Mouse (Mus musculus) adrenal gland, postnatal 25 days (tissue): Measurements from ENCODE around the gene Cchcr1. TPM values are rescaled to one million over a fixed set of nuclear protein-coding genes. Genes with fewer than 3 reads are reported as not detected.
A peak's percentile ranks its signal among the peaks of the same experiment; 100 is the strongest.

ENCODE experiments used
- DNase-seq: peaks from one replicate; pipeline ENCODE4 v3.0.0; 2021; ENCODE audit warnings: mixed read lengths
- total RNA-seq: library from RNA; stranded (reverse); gene quantifications from 2 replicates; pipeline ENCODE4 v1.2.3, GENCODE M21; 2021

Cchcr1 gene
- total RNA-seq, 1 experiment from 2014 or later: 16.6 TPM

GRCm38 (mm10) chr17:35556186-35556765 is 39.4 kb downstream of the Cchcr1 start:
- DNase-seq: no peak

DNA sequence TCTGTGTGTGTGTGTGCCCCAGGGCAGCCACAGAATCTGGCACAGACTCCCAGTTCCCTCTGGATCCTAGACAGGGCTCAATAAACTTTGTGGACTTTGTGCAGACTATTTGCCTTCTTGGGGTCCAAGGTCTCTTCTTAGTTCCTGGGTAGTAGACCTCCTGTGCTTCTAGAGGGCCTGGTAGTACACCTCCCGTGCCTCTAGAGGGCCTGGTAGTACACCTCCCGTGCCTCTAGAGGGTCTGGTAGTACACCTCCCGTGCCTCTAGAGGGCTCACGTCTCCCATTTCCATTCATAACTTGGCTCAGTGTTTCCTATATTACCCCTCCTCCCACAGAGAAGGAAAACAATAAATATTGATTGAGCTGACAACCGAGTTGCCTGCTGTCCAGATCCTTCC is 39.9 kb downstream of the Cchcr1 start:
- peak; percentile 49 for DNase-seq

DNA sequence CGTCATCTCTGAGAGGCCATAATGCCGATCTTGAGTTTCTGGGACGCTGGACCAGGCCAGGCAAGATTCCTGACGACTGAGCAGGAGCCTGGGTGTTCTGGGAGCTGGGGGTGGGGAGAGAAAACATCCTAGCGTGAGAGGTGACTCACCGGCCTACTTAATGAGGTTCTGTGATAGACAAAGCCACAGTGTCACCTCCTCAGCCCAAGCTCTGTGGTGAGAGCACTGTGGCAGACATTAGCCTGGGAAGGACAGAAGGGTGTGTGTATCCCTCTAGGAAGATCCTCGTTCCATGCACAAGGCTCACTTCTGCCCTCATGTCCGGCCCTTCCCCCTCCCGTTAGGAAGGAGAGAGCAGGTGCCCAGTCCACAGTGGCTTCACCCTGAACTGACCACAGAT is 40.5 kb downstream of the Cchcr1 start:
- no peak for DNase-seq

GRCm38 (mm10) chr17:35558216-35558615 is 41.3 kb downstream of the Cchcr1 start:
- no peak for DNase-seq

DNA sequence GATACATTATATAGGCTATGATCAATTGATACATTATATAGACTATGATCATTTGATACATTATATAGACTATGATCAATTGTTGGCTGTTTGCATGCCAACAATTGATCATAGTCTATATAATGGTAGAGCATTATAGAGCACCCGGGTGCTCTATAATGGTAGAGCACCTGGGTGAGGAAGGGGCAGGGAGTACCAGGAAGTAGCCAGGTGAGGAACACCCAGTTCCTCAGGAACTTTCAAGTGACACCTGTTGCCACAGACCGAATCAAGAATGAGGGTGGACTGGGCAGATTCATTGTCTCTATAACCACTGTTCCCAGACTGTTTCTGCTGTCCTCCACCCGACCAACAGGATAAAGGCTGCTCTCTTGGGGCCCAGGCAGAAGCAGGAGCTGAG is 50.2 kb downstream of the Cchcr1 start, which contains the start of gene 2300002M23Rik:
2300002M23Rik (plus strand) TSS at position 301 of the 400 bp plus-strand sequence.
- DNase-seq: no peak

- DNase-seq: no peak
Measured at GRCm38 (mm10) chr17:35567767-35568166, 50.9 kb downstream of the Cchcr1 start.

DNA sequence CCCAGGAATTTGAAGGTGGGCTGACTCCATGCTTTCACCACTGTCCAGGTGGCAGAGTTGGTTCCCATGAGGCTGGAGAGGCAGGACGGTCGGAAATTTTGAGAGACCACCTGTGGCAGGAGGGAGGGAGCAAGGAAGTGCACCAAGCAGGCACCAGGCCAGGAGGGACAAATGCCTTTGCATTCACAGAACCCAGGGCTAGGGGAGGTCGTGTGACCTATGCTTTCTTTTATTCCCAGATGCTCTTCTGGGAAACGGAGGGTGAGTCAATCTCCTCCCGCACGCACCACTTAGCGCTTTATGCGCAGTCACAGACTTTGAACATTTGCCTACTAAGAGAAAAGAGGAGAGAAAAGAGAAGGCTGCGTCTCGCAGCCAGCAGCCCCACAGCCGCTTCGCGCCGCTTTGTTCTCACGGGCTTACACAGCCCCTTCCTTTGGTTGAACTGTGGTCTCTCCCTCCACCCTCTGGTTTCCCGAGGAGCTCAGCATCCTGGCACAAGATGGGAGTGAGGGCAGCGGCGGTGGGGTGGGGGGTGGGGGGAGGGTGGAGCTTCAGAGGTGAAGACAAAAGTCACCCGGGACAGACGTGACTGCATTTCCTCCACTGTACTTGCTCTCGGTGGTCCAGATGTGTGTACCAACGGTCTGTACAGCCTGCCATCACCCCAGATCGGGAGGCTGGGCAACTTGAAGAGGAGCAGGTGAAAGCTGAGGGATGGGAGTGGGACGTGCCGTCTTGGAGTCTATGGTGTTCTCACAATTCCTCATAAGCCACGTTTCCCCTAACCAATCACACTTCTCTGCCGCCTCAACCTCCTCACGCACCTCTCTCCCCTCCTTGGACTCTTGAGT is 52.4 kb downstream of the Cchcr1 start:
- no peak for DNase-seq

DNA sequence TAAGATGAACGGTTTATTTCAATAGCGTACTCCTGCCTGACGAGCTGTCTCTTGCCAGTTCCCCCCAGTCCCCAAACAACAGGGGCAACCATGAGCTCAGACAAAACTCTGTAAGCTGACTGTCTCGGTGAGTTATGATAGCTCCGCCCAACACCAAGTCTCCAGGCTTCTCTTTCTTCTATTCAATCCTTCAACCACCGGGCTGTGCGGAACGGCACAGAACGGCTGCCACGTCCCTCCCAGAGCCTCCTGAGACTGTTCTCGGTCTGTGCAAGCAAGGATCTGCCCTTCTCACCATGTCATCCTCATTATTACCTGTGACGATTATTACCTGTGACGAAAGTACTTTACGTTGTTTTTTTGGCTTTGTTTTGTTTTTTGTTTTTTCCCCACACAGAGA is 53.9 kb downstream of the Cchcr1 start:
- no peak for DNase-seq

- no peak for DNase-seq
Measured at GRCm38 (mm10) chr17:35571477-35571876, 54.6 kb downstream of the Cchcr1 start.

- peak; percentile 72 for DNase-seq
Measured at GRCm38 (mm10) chr17:35578211-35578610, 61.3 kb downstream of the Cchcr1 start.

Other genes with a start within 250 kb of the Cchcr1 start
- 0.90 and 2.0 TPM in 2 replicates for gene H2-Q1, start 196.7 kb upstream of the Cchcr1 start, total RNA-seq
- gene H2-Q2, start 174.9 kb upstream of the Cchcr1 start, total RNA-seq: 1.1 TPM in 1 of 2 replicates, not detected in the other
- 16.5 and 20.9 TPM in 2 replicates for gene H2-Q4, start 137.5 kb upstream of the Cchcr1 start, total RNA-seq
- 2.1 TPM in 1 of 2 replicates, not detected in the other for gene H2-Q6, start 92.2 kb upstream of the Cchcr1 start, total RNA-seq
- 1.6 and 1.8 TPM in 2 replicates for gene H2-Q7, start 77.9 kb upstream of the Cchcr1 start, total RNA-seq
- gene H2-Q10, start 47.0 kb upstream of the Cchcr1 start, total RNA-seq: 2.3 and 14.7 TPM in 2 replicates
- gene Pou5f1, start 11.1 kb upstream of the Cchcr1 start, total RNA-seq: 0.30 and 0.90 TPM in 2 replicates
- gene Tcf19, start 276 bp upstream of the Cchcr1 start, total RNA-seq: 16.0 and 21.2 TPM in 2 replicates
- gene Psors1c2, start 16.1 kb downstream of the Cchcr1 start, total RNA-seq: not detected in 2 replicates
- gene Cdsn, start 35.0 kb downstream of the Cchcr1 start, total RNA-seq: 0.43 TPM in 2 replicates
- gene 2300002M23Rik, start 50.4 kb downstream of the Cchcr1 start, total RNA-seq: not detected in 2 replicates
- not detected in 2 replicates for gene Sfta2, start 84.4 kb downstream of the Cchcr1 start, total RNA-seq
- gene Gm9573, start 109.5 kb downstream of the Cchcr1 start, total RNA-seq: not detected in 2 replicates
- not detected in 2 replicates for gene Mucl3, start 126.6 kb downstream of the Cchcr1 start, total RNA-seq
- 41.5 and 65.4 TPM in 2 replicates for gene Vars2, start 150.5 kb downstream of the Cchcr1 start, total RNA-seq
- 22.4 and 26.9 TPM in 2 replicates for gene Gtf2h4, start 156.6 kb downstream of the Cchcr1 start, total RNA-seq
- gene Ddr1, start 187.5 kb downstream of the Cchcr1 start, total RNA-seq: 41.7 and 54.6 TPM in 2 replicates